Mouse (Mus musculus) Patski (cell line): ENCODE results near the gene Klhl36. TPM values are rescaled to one million over a fixed set of nuclear protein-coding genes. Genes with fewer than 3 reads are reported as not detected.
A peak's percentile ranks its signal among the peaks of the same experiment; 100 is the strongest.

Source experiments
- ATAC-seq: fragments of 100-300 bp; one replicate; pipeline ENCODE4 v1.8.0; 2021
- CTCF ChIA-PET: fragments of 350-600 bp; sonication (Branson Sonifier 250); formaldehyde crosslinking; loops from one replicate; lab custom pipeline; 2022; ENCODE audit warnings: inconsistent platforms; lab: Charles Lee
- POLR2A ChIA-PET: fragments of 350-600 bp; sonication (Branson Sonifier 250); formaldehyde crosslinking; loops from one replicate; lab custom pipeline; 2022; ENCODE audit warnings: antibody characterized with exemption, inconsistent platforms; lab: Charles Lee
- DNase-seq: peaks from one replicate; pipeline ENCODE4 v3.0.0-alpha.2; 2011; ENCODE audit warnings: low read depth, low spot score
- H3K27me3 ChIP-seq: fragments of 371-371 bp; one replicate; pipeline ENCODE4 v1.5.1; 2021
- CTCF ChIP-seq: fragments of 100-300 bp; IDR thresholded peaks from one replicate; pipeline ENCODE4 v1.5.1; 2021
- in situ Hi-C: fragments of 300-500 bp; cut with MboI; formaldehyde crosslinking; loops from 3 replicates; pipeline ENCODE4 v1.11.1; 2018; ENCODE audit warnings: low pct_unique_long_range_greater_than_20kb, mixed read lengths
- polyA plus RNA-seq: library from polyadenylated mRNA; unstranded; gene quantifications from one replicate; pipeline ENCODE4 v1.2.3, GENCODE M21; 2021

Klhl36 gene
- polyA plus RNA-seq = 8.6 TPM

- CTCF ChIA-PET = interaction anchor here (0.8 to 1.6 kb wide), 2 partner anchors 18 to 82 kb away, joined by 3 to 4 read pairs; no protein-coding TSS in a partner anchor
- POLR2A ChIA-PET = interaction anchor here (1.0 to 1.5 kb wide), 3 partner anchors 23 to 69 kb away, joined by 3 to 6 read pairs (median 3); no protein-coding TSS in a partner anchor
- H3K27me3 ChIP-seq = peaks cover 8% of the 10 kb centered on the region
- ATAC-seq (peak; percentile 92), DNase-seq (peak; percentile 51)
- in situ Hi-C loops = no loop called here
- TF ChIP-seq CTCF = no peak
Measured at GRCm38 (mm10) chr8:119861706-119862389, at the start of gene Klhl36. Gene Klhl36 (plus strand): TSS chr8:119862266.

- no peak for DNase-seq
- no peaks in the 10 kb centered on the region for H3K27me3 ChIP-seq
- POLR2A ChIA-PET = no interaction called here
- ATAC-seq = no peak
- CTCF ChIA-PET = interaction anchor here (1.4 kb wide), 1 partner anchor 28 kb away, joined by 3 read pairs; no protein-coding TSS in a partner anchor
- in situ Hi-C loops = no loop called here
- no peak for TF ChIP-seq CTCF
Measured at GRCm38 (mm10) chr8:119812650-119813431, 49.2 kb upstream of the Klhl36 start.

- ATAC-seq = no peak
- ChIA-PET CTCF (no interaction called here), POLR2A (interaction anchor here (0.8 kb wide), 1 partner anchor 149 kb away, joined by 3 read pairs; no protein-coding TSS in a partner anchor)
- no peaks in the 10 kb centered on the region for H3K27me3 ChIP-seq
- TF ChIP-seq CTCF = no peak
- DNase-seq = no peak
- in situ Hi-C loops = no loop called here
Measured at GRCm38 (mm10) chr8:119816219-119816618, 45.8 kb upstream of the Klhl36 start.

GRCm38 (mm10) chr8:119817446-119817845, 44.6 kb upstream of the Klhl36 start:
- no peak for DNase-seq

GRCm38 (mm10) chr8:119819316-119819715, 42.8 kb upstream of the Klhl36 start:
- DNase-seq (no peak), ATAC-seq (no peak)
- H3K27me3 ChIP-seq = no peaks in the 10 kb centered on the region
- in situ Hi-C loops = no loop called here
- ChIA-PET POLR2A (interaction anchor here (0.7 kb wide), 1 partner anchor 19 kb away, joined by 3 read pairs; no protein-coding TSS in a partner anchor), CTCF (interaction anchor here (1.6 kb wide), 1 partner anchor 20 kb away, joined by 3 read pairs; no protein-coding TSS in a partner anchor)
- no peak for TF ChIP-seq CTCF

More at GRCm38 (mm10) chr8:119817446-119817845, 44.6 kb upstream of the Klhl36 start:
- no peaks in the 10 kb centered on the region for H3K27me3 ChIP-seq
- POLR2A ChIA-PET = no interaction called here
- no peak for TF ChIP-seq CTCF
- CTCF ChIA-PET = no interaction called here
- no peak for ATAC-seq
- in situ Hi-C loops = no loop called here

- CTCF ChIA-PET = interaction anchor here (1.6 kb wide), 1 partner anchor 19 kb away, joined by 3 read pairs; no protein-coding TSS in a partner anchor
- TF ChIP-seq CTCF = no peak
- POLR2A ChIA-PET = interaction anchor here (0.7 kb wide), 1 partner anchor 20 kb away, joined by 3 read pairs; no protein-coding TSS in a partner anchor
- in situ Hi-C loops = no loop called here
- H3K27me3 ChIP-seq = no peaks in the 10 kb centered on the region
- ATAC-seq (no peak), DNase-seq (no peak)
Measured at GRCm38 (mm10) chr8:119819976-119820375, 42.1 kb upstream of the Klhl36 start.

- no peak for DNase-seq
- CTCF ChIA-PET = interaction anchor here (0.9 kb wide), 1 partner anchor 17 kb away, joined by 3 read pairs; no protein-coding TSS in a partner anchor
- in situ Hi-C loops = no loop called here
- POLR2A ChIA-PET = no interaction called here
- no peak for TF ChIP-seq CTCF
- ATAC-seq = no peak
- H3K27me3 ChIP-seq = no peaks in the 10 kb centered on the region
Measured at GRCm38 (mm10) chr8:119821691-119822090, 40.4 kb upstream of the Klhl36 start.

- in situ Hi-C loops = no loop called here
- CTCF ChIA-PET = no interaction called here
- no peaks in the 10 kb centered on the region for H3K27me3 ChIP-seq
- ATAC-seq (no peak), DNase-seq (no peak)
- POLR2A ChIA-PET = no interaction called here
- TF ChIP-seq CTCF = no peak
Measured at GRCm38 (mm10) chr8:119823278-119823677, 38.8 kb upstream of the Klhl36 start.

- ATAC-seq (no peak), DNase-seq (no peak)
- H3K27me3 ChIP-seq = no peaks in the 10 kb centered on the region
- TF ChIP-seq CTCF = no peak
- ChIA-PET POLR2A (no interaction called here), CTCF (no interaction called here)
- in situ Hi-C loops = no loop called here
Measured at GRCm38 (mm10) chr8:119824100-119824499, 38.0 kb upstream of the Klhl36 start.

GRCm38 (mm10) chr8:119824809-119825273, 37.2 kb upstream of the Klhl36 start:
- CTCF ChIA-PET = no interaction called here
- no peaks in the 10 kb centered on the region for H3K27me3 ChIP-seq
- TF ChIP-seq CTCF = no peak
- DNase-seq = no peak
- ATAC-seq = no peak
- POLR2A ChIA-PET = no interaction called here
- in situ Hi-C loops = no loop called here
